Mouse (Mus musculus) cerebellum, postnatal 10 days (tissue): Measurements from ENCODE around the gene Ephb2.

Source experiments
- DNase-seq, 2 experiments: peaks; one replicate each; pipeline ENCODE4 v3.0.0; 2021; ENCODE audit warnings: mixed read lengths in 2 of 2

Ephb2 gene

DNA sequence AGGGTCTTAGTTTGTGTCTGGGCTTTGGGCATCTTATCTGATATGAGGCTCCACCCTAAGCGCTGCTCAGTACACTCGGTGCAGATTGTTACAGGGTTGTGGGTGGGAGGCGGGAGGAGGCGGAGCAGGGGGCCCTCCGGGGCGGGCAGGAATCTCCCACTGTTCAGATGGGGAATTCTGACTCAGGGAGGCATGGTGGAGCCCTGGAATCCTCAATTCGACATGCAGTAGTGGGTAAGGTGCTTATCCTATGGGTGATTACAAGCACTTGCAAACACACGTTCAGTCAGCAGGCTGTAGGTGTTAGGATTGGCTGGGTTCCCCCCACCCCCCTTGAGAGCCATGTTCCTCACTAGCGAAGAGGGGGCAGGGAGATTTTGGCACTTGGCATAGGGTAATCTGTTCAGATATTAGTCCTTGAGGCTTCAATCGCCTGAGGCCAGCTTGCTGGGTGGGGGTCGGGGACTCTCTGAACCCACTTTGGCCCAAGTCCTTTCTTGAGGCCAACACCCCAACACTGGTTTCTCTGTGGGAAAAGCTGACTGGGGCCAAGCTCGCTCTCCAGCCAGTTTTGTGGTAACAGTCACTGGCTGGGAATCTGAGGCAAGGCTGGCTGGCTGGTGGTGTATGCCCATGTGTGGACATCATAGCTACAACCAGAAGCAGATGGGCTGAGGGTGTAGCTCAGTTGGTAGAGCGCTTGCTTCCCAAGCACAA lies 186.2 kb downstream of the Ephb2 start:
- peak; percentile 76 to 78 for DNase-seq

DNA sequence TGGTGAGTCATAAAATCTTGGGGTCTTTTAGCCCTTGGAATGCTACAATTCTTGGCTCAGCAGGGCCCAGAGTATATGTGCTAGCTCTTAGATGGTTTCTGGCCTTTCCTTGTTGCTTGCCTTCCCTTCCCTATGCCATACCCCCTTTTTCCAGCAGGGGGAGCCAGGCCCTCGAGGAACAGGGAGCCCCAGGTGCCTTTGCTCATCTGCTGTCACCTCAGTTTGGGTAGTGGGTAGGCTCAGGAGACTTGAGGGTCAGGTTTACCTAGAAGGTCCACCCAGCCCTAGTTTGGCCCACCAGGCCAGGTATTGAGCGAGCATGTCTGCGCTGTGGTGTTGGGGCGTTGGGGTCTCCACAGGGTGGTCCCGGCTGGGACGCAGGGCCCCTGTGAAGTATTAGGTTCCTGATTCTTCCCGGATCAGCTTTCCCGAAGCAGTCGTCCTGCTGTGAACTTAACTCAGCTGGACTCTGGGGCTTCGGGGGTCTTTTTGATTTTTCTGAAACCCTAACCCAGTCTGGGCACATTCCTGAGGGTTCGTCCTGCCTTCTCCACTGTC lies 186.8 kb downstream of the Ephb2 start:
- DNase-seq, result peak; percentile 97 to 99

DNA sequence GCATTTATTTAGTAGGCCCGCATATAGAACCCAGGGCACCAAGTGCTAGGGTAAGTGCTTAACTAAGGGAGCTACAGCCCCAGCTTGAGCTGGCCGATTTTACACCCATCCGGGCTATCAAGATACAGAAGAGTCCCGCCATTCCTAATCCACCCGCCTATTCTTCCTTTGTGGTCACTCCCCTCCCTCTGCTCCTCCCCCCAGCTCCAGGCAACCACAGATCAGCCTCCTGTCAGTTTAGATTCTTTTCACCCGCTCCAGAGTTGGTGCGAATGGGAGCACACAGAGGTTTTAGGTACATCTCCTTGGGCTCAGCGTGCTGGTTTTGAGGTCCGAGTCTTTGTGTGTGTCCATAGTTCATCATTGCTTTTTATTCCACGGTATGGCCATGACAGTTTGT lies 196.9 kb downstream of the Ephb2 start:
- peak; percentile 59 to 67 for DNase-seq

DNA sequence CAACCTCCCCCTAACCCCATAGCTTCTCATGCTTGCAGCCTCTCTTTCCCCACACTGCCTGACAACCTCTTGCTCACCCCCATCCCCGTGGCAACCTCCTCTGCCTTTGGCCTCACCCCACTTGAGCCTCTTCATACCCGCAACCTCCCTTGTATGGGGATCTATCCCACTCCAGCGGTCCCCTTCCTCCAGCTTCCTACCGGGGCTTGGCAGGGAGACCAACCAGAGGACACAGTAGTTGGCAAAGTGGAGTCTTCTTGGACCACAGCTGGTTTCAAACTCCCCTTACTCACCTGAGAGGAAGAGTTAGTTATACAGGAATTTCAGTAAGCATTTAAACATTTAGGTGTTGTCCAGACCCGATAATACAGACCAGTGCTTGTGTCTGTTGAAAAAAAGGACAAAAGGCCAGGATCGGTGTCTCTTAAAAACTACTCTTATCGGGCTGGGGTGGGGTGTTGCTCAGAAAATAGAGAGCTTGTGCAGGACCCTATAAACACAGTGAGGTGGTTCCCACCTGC lies 197.5 kb downstream of the Ephb2 start:
- no peak for DNase-seq

DNA sequence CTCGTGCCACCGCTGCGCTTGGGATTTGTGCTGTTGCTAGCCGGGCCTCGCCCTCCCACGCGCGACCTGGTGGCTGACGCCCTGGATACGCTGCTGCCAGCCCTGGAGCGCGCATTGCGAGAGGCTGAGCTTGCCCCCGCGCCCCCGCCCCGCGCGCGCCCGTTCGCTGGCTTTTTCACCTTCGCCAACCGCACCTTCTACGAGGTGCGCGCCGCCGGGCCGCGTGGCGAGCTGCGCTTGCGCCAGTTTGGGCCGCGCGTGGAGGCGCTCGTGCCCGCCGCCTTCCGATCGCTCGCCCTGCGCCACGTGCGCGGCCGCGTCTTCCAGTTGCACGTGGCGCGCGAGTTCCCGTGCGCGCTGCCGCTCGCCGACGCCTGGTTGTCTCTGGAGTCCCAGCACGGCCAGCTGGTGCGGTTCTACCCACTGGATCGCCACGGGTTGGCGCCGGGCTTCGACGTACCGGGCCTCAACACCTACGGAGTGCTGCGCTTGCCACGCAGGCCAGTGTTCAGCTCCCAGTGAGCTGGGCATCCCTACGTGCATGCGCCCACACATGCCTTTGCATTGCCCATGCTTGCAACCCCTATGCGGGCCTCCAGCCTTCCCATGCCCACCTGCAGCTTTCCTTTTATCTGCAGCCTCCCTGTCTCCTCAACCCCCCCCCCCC lies 198.1 kb downstream of the Ephb2 start:
- DNase-seq, result peak; percentile 92 to 93

DNA sequence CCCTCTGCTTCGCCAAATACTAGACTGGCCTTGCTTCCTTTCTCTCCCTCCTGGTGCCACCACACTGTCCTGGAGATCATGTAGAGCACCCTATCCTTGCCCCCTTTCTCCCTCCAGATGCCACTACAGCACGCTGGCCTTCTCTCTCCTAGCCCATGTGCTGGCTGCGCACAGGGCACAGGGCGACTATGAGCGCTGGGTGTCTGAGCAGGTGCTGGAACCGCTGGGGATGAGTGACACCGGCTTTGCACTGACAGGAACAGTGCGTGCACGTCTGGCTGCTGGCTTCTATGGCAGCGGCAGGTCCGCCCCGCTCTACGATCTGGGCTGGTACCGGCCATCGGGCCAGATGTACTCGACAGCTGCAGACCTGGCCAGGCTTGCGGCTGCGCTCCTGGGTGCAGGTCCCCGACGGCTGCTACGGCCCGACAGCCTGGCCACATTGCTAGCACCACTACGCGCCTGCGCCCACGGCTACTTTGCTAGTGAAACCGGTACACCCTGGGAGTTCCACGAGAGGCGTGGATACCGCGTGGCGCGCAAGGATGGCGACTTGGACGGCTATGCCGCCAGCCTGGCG lies 198.7 kb downstream of the Ephb2 start:
- no peak for DNase-seq

DNA sequence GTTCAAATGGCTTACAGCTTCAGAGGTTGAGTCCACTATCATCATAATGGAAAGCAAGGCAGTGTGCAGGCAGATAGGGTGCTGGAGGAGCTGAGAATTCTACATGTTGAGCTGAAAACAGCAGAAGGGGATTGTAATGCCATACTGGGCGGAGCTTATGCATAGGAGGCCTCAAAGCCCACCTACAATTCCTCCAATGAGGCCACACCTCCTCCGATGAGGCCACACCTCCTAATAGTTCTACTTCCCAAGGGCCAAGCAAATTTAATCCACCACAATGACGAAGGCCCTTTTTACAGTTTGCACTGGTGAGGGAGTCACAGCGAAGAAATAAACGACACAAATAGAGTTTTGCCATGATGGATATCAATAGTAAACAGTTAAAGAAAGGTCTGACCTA lies 199.3 kb downstream of the Ephb2 start:
- no peak for DNase-seq

DNA sequence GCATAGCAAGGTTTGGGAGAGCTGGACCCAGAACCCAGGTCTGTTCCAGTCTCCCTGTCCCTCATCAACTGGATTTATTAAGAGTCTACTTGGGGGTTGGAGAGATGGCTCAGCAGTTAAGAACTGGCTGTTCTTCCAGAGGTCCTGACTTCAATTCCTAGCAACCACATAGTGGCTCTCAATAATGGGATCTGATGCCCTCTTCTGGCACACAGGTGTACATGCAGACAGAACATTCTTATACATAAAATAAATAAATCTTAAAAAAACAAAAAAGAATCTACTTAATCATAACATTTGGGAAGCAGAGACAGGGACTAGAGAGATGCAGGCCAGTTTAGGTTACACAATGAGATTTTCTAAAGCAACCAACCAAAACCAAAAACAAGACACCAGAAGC lies 199.8 kb downstream of the Ephb2 start:
- no peak for DNase-seq

DNA sequence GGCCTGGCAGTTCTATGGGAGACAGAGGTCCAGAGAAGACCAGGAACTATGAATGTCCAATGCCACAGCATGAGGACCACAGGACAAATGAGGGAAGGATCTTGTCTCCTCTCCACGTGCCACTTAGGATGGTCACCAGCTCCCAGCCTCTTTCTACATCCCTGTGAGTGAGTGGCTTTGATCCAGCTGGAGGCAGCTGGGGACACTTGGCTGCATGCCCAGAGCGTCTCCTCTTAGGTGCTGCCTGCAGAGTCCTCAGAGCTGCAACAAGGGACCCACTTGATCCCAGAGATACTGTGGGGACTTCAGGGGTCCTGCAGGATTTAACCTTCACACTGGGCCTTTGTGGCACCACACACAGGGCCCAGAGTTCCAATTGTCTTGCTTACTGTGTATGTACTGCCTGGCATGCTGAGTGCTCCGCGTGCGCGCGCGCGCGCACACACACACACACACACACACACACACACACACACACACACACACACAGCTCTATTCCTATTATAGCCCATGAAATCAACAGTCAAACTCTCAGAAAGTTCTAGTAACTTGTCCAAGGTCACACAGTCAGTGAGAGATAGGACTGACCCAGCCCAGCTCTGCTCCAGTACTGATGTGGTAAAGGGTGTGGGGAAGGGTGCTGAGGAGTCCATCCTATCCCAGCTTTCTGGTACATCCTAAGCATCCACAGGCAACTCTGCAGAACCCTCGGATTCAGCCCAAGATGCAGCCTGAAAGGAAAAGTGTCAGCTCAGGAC lies 204.4 kb downstream of the Ephb2 start:
- DNase-seq, result peak; percentile 74 to 82

DNA sequence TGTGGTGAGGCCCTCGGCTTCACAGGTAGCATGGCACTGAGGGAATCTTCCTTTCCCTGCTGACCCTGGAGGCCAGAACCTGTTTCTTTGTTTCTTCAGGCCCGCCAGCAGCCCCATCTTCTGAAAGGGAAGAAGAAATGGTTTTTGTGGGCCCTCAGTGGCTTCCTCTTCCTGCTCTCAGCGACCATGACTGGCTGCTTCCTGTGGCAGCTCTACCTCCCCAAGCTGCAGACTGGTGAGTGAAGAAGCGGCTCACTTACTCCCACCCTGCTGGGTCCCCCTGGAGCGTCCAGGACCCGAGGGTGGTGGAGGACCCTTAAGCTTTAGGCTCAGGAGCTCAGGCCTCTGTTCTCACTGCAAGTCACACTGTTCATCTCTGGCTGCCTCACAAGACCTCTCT lies 209.2 kb downstream of the Ephb2 start:
- no peak for DNase-seq

DNA sequence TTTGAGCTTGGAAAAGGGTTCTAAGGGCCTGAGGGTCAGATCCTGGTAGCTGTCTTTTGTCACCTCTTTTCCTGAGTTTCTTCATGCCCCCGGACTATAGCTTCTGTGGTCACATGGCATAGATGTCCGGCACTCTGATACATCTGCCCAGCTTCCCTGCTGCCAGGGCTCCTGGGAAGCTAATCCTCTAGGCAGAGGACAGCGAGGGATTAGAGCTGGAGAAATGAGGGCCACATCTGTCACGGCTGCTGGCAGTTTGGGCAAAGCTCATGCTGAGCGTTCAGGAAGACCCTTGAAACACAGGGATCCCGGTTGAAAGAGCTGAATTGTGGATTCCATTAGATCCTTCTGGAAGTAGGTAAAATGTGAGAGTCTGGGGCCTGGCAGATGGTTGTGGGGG lies 213.4 kb downstream of the Ephb2 start, which contains the start of gene Lactbl1:
Gene Lactbl1, plus strand, starts transcription at position 234 of the 400 bp plus-strand sequence.
- peak in 1 of 2 experiments; percentile 37 for DNase-seq

DNA sequence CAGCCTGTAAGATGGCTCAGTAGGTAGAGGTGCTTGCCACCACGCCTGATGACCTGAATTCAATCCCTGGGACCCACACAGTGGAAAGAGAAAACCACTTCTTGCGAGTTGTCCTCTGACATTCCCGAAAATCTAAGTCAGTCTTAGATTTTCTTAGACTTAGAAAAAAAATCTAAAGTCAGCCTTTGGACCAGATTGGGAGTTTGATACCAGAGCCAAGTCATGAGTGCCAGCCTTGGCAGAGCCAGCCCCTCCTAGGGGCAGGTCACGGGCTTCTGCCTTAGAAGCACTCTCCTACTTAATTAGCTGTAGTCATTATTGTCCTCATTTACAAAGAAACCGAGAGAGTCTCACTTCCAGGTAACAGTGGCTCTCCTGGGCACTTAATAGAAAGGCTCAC lies 213.8 kb downstream of the Ephb2 start:
- peak; percentile 61 to 71 for DNase-seq

DNA sequence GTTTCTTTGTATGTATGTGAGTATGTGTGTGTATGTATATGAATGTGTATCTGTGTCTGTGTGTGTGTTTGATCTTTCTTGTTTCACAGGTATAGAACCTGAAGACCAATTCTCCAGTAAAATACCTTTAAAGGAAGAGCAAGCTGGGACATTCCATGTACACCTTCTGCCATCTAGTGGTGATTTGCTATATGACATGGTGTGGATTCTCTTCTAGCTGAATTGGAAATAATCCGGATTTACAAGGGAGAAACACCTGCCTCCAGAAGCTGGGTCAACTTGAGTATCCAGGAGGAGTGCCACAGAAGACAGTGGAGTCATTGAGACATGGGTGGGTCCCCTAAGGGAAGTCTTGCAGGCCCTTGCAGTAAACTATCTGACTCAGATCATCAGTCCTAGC lies 214.5 kb downstream of the Ephb2 start:
- peak; percentile 81 to 89 for DNase-seq

DNA sequence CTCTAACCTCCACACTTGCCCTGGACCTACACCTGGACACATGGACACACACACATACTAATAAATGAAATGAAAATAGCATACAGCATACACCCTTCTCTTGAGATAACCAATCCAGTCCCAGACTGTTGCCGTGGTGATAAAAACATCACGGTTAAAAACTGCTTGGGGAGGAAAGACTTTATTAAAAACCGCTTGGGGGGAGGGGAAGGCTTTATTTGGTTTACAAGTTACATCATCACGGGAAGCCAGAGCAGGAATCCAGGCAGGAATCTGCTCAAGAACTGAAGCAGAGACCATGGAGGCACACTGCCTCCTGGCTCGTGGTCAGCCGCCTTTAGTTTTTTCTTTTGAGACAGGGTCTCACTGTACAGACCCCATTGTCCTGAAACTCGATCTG lies 222.1 kb downstream of the Ephb2 start:
- no peak for DNase-seq

DNA sequence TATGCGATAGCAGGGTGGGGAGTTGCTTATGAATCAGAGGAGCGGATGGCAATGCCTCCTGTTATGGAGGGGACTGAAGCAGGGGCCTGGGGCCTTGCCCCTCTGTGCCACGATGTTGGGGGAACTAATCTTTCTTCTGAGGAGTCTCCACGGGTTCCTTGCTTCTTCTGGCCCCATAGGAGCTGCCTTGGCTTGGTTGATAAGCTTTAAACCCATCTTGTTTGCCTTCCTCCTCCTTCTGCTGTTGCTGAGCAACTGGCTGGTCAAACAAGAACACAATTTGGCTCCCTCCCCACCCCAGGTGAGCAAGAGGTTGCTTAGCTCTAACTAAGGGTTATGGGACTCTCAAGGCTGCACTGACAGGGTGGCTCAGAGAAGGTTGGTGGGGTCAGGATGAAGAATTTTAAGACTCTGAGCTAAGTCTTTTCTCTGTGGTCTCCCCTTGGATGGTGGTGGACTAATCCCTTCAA lies 225.4 kb downstream of the Ephb2 start, which contains the start of gene Tex46:
Gene Tex46, plus strand, starts transcription at position 51 of the 470 bp plus-strand sequence.
- no peak for DNase-seq

DNA sequence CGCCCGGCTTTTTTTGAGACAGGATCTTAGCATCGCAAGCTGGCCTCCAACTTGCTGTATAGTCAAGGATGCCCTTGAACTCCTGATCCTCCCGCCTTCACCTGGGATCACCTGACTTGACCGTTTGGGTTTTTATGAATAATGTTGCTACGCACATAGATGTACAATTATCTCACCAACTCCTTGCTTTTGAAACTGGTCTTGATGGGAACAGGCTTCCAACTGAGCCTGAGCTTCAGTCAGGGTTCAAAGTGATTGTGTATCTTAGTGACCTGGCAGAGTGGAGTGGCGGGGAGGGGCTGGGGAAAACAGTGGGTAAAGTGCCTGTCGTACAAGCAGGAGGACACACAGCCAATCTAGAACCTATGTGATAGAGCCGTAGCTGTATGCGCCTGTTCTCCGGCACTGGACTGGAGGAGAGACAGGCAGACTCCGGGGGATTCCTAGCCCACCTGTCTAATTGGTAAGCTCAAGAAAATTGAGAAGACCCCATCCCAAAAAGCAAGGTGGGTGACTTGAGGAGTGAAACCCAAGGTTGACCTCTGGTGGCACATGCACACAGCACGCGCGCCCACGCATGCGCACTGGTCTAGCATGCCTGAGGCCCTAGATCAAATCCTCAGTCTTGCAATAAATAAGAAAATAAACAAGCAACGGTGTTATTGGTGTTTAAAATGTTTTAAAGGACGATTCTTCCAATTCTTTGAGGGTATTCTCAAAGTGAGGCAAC lies 229.9 kb downstream of the Ephb2 start:
- DNase-seq, result no peak

DNA sequence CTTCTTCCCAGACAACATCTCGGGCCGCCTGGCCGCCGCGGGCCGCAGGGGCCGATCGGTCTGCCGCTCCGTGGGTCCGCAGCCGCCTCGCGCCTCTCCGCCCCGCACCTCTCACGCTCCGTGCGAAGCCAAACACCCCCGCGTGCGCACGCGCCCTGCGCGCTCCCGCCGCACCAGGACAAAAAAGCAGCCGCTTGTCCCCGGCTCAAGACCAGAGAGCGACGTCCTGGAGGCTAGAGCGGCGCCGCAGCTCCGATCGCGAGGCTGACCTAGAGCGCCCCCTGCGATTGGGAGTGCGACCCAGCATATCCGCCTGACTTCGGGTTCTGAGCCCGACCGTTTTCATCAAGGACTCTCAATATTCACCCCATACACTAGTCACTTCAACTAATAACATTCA lies 233.2 kb downstream of the Ephb2 start, which contains the start of gene Kdm1a:
Gene Kdm1a, minus strand, starts transcription at position 156 of the 400 bp plus-strand sequence.
- peak; percentile 99 for DNase-seq

DNA sequence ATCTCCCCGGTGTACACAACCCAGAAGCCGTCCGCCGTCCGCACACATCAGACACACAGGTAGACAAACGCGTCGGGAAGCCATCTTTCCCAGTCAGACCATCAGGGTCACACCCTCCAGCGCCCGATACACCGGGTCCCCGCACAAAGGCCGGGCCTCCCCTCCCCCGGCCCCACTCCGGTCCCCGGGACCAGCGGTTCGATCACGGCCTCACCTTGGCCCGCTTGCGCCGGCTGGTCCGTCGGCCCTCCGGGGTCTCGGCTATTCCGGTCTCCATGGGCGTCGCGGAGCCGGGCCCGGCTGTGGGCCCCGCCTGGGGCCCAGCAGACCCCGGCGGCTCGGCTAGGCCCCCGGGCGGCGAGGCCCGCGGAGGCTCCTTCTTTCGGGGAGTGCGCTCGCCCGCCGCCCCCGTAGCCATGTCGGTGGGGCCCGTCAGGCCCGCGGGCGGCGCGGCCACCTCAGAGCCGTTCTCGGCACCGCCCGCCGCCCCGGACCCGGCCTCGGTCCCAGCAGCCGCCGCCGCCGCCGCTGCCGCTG lies 233.7 kb downstream of the Ephb2 start:
- DNase-seq, result peak; percentile 63 to 75

DNA sequence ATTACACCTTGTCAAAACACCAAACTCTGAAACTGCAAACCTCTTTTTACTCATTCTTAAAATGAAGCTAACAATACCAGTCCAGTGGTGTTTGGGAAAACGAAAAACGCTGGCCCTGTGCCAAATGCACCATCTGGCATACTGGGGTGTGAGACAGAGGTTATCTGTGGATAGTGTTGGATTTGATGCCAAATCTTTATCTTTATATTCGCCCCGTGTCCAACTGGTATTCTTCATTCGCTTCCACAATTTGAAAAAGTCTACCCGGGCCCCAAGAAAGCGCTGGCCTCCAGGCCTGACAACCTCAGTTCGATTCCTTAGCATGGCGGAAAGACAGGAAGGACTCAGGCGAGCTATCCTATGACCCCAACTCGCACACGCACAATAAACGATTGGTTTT lies 234.3 kb downstream of the Ephb2 start:
- DNase-seq, result peak; percentile 92

DNA sequence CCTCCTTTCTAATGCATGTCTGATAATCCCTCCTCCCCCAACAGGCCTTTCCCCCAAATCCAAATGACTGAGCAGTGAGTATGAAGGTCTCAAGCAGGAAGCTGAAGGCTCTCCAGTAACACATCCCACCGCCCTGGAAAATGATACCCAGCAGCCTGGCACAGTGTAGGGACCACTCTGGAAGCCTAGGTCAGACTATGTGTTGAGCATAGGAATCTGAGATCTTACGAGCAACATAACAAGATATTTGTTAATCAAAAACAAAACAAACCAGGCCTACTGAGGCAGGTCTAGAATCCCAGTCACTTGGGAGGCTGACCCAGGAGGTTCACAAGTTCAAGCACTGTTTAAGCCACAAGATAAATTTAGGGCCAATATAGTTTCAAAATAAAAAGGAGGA lies 235.3 kb downstream of the Ephb2 start:
- no peak for DNase-seq

DNA sequence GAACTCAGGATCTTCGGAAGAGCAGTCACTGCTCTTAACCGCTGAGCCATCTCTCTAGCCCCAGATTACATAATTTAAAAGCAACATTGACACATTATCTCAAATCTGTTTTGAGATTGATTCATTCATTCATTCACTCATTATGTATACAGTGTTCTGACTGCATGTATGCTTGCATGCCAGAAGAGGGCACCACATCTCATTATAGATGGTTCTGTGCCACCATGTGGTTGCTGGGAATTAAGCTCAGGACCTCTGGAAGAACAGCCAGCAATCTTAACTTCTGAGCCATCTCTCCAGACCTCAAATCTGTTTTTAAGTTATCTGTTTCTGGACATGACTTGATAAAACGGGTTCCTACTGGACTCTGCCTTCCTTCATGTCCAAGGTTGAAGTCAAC lies 235.9 kb downstream of the Ephb2 start:
- no peak for DNase-seq
